Mouse (Mus musculus) limb, embryonic 15.5 days (tissue): ENCODE data around the gene Ssmem1. TPM values are rescaled to one million over a fixed set of nuclear protein-coding genes. Genes with fewer than 3 reads are reported as not detected.
A peak's percentile ranks its signal among the peaks of the same experiment; 100 is the strongest.

Experiments used
- ATAC-seq: fragments of 200-750 bp; cut with Nextera tagmentation; 2 replicates; pipeline ENCODE4 v1.8.0; 2017; ENCODE audit warnings: low read depth, moderate TSS enrichment; ENCODE audit not compliant: insufficient number of reproducible peaks, low FRiP score, low TSS enrichment
- H3K27ac ChIP-seq: fragments of 300-500 bp; sonication (generic); 2 replicates; pipeline ENCODE4 v1.5.1; 2015; ENCODE audit warnings: moderate library complexity, mild to moderate bottlenecking, inconsistent platforms
- H3K27me3 ChIP-seq: fragments of 300-500 bp; sonication (generic); 2 replicates; pipeline ENCODE4 v1.6.1; 2015; ENCODE audit warnings: inconsistent platforms
- H3K36me3 ChIP-seq: fragments of 300-500 bp; sonication (generic); 2 replicates; pipeline ENCODE4 v1.6.1; 2015; ENCODE audit warnings: inconsistent platforms
- H3K4me1 ChIP-seq: fragments of 300-500 bp; sonication (generic); 2 replicates; pipeline ENCODE4 v1.6.1; 2015; ENCODE audit warnings: inconsistent platforms
- H3K4me2 ChIP-seq: fragments of 300-500 bp; sonication (generic); 2 replicates; pipeline ENCODE4 v1.6.1; 2015; ENCODE audit warnings: mild to moderate bottlenecking, inconsistent platforms
- H3K4me3 ChIP-seq: fragments of 300-500 bp; sonication (generic); 2 replicates; pipeline ENCODE4 v1.5.1; 2015; ENCODE audit warnings: mild to moderate bottlenecking, inconsistent platforms
- H3K9ac ChIP-seq: fragments of 300-500 bp; sonication (generic); 2 replicates; pipeline ENCODE4 v1.6.1; 2015; ENCODE audit warnings: inconsistent platforms
- H3K9me3 ChIP-seq: fragments of 300-500 bp; sonication (generic); 2 replicates; pipeline ENCODE4 v1.6.1; 2016; ENCODE audit warnings: inconsistent platforms
- WGBS: fragments of 180-500 bp; shearing (Covaris S2); methylation state at CpG from one replicate; pipeline ENCODE4 v1.1.7; 2015; 5-methylcytosine and 5-hydroxymethylcytosine counted together
- polyA plus RNA-seq: library from polyadenylated mRNA; unstranded; fragments of >200 nt; fragmentation: Nextera tagmentation; extraction: Ambion mirVana; gene quantifications from 2 replicates; pipeline ENCODE4 v1.2.1, GENCODE M21; 2015

Gene Ssmem1
- polyA plus RNA-seq, 1 experiment from 2014 or later, result 0.14 TPM

DNA sequence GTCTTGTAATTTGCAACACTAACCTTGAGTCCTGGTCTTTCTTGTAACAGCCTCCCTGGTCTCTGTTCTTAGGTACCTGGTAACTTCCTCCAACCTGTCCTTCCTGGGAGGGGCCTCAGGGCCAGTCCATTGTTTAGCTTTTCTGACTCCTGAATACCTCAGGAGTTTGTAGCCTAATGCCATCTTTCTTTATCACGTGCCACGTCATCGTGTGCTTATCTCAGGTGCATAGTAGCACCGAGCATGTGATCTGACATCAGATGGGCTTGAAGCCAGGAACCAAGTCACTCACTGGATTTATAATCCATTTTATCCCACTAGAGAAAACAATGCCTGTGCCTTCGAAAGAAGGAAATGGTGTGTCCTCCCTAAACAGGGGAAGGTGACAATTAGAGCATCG lies 53.9 kb downstream of the Ssmem1 start:
- no peak overlapping the region for H3K4me3 ChIP-seq
- ATAC-seq, result no peak
- no peak overlapping the region for H3K9ac ChIP-seq
- H3K4me1 ChIP-seq, result peaks cover 4% of the 10 kb centered on the region; the same call in 1 of the 2 replicates
- H3K9me3 ChIP-seq, result no peaks in the 10 kb centered on the region
- H3K27ac ChIP-seq, result no peak overlapping the region
- 82% methylated on average over 6 of the region's 6 CpGs for WGBS
- no peak overlapping the region for H3K4me2 ChIP-seq
- no peaks in the 10 kb centered on the region for H3K27me3 ChIP-seq
- no peaks in the 10 kb centered on the region for H3K36me3 ChIP-seq

DNA sequence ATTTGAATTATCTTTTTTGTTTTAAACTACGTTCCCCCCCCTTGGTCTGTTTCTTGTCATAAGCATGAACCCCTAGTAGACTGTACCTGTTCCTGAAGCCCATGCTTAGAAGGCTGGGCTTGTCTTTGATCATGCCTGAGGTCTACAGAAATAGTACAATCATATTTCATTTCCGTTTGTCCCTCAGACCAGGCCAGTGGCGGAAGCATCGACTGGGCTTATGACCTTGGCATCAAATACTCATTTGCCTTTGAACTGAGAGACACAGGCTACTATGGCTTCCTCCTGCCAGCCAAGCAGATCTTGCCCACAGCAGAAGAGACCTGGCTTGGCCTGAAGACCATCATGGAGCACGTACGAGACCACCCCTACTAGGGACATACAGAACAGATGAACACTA lies 54.4 kb downstream of the Ssmem1 start:
- H3K27me3 ChIP-seq, result no peaks in the 10 kb centered on the region
- H3K4me1 ChIP-seq, result peaks cover 9% of the 10 kb centered on the region; the same call in 1 of the 2 replicates
- ATAC-seq, result no peak
- H3K4me3 ChIP-seq, result no peak overlapping the region
- H3K9ac ChIP-seq, result no peak overlapping the region
- H3K9me3 ChIP-seq, result no peaks in the 10 kb centered on the region
- WGBS, result 91% methylated on average over 6 of the region's 6 CpGs
- no peak overlapping the region for H3K4me2 ChIP-seq
- no peak overlapping the region for H3K27ac ChIP-seq
- H3K36me3 ChIP-seq, result no peaks in the 10 kb centered on the region

DNA sequence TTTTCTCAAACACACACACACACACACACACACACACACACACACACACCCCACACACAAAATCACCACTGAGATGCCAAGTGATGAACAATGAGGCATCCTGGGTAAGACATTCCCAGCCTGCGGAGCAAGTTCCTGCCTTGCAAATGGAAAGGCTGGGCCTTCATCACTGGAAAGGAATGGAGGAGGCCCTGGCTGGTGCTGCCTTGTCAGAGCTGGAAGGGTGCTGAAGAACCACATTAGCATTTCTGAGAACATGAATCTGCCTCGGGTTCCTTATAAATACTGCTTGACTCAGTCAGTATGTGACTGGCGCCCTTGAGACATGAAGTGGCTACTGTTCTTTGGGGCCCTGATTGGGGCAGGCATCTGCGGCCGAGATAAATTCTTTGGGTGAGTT lies 58.4 kb downstream of the Ssmem1 start, which contains the start of gene Cpa4:
Cpa4 (plus strand) TSS at position 301 of the 400 bp plus-strand sequence.
- Histone ChIP-seq H3K9ac (no peak within 1 kb of the TSS), H3K27me3 (no peaks in the 10 kb centered on the region), H3K4me2 (no peak within 1 kb of the TSS), H3K36me3 (no peaks in the 10 kb centered on the region), H3K27ac (peak within 1 kb of the TSS; percentile 38; the same call in 1 of the 2 replicates), H3K4me3 (no peak within 1 kb of the TSS), H3K9me3 (no peaks in the 10 kb centered on the region), H3K4me1 (peaks cover 23% of the 10 kb centered on the region)
- 56% methylated on average over 5 of the region's 5 CpGs for WGBS
- ATAC-seq, result no peak

DNA sequence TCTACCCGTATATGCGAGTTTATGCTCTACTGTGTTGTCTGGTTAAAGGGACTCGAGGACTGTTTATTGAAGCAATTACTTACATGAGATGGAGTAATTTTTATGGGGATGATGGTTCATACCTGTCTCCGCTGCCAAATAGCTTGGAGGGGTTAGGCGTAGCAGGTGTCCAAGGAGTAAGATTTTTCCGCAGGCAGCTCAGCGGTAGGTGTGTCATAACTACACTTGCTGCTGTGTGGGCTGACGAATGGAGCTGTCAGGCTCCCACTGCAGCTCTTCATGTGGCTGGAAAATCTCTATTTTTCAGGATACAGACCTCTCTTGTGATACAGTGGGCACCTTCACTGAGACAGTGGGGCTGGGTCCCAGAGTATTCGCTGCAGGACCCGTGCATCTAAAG lies 59.7 kb downstream of the Ssmem1 start:
- peaks cover 32% of the 10 kb centered on the region for H3K4me1 ChIP-seq
- H3K4me2 ChIP-seq, result no peak overlapping the region
- 61% methylated on average over 10 of the region's 10 CpGs for WGBS
- no peak for ATAC-seq
- no peak overlapping the region for H3K9ac ChIP-seq
- no peaks in the 10 kb centered on the region for H3K9me3 ChIP-seq
- H3K27me3 ChIP-seq, result no peaks in the 10 kb centered on the region
- H3K27ac ChIP-seq, result peak overlapping the region; percentile 29; the same call in 1 of the 2 replicates
- H3K36me3 ChIP-seq, result no peaks in the 10 kb centered on the region
- H3K4me3 ChIP-seq, result no peak overlapping the region

Other genes starting within 250 kb of the Ssmem1 start
- 40.2 and 41.8 TPM in 2 replicates for gene Ube2h, start 205.3 kb upstream of the Ssmem1 start, polyA plus RNA-seq
- 53.1 and 54.3 TPM in 2 replicates for gene Zc3hc1, start 118.8 kb upstream of the Ssmem1 start, polyA plus RNA-seq
- gene Klhdc10, start 108.0 kb upstream of the Ssmem1 start, polyA plus RNA-seq, result 19.5 and 25.5 TPM in 2 replicates
- gene Tmem209, start 66 bp upstream of the Ssmem1 start, polyA plus RNA-seq, result 28.0 and 28.1 TPM in 2 replicates
- 4.8 and 6.7 TPM in 2 replicates for gene Cpa2, start 31.7 kb downstream of the Ssmem1 start, polyA plus RNA-seq
- gene Cpa4, start 58.5 kb downstream of the Ssmem1 start, polyA plus RNA-seq, result 5.2 and 6.3 TPM in 2 replicates
- gene Cpa5, start 101.2 kb downstream of the Ssmem1 start, polyA plus RNA-seq, result 0.27 and 0.83 TPM in 2 replicates
- 1.7 and 1.9 TPM in 2 replicates for gene Cpa1, start 129.4 kb downstream of the Ssmem1 start, polyA plus RNA-seq
- gene Cep41, start 183.9 kb downstream of the Ssmem1 start, polyA plus RNA-seq, result 28.6 and 46.4 TPM in 2 replicates
- gene Mest, start 213.7 kb downstream of the Ssmem1 start, polyA plus RNA-seq, result 1,721 and 1,971 TPM in 2 replicates